Mouse (Mus musculus) kidney, postnatal 25 days (tissue): Measurements from ENCODE around the gene Ltb4r2.

ENCODE experiments used
- DNase-seq, 2 experiments: peaks; one replicate each; pipeline ENCODE4 v3.0.0; 2021; ENCODE audit warnings: mixed read lengths in 2 of 2

Gene Ltb4r2

GRCm38 (mm10) chr14:55737086-55737687, 24.0 kb upstream of the Ltb4r2 start:
- peak; percentile 61 to 69 for DNase-seq

- DNase-seq = peak; percentile 88 to 92
These were observed 17.5 kb upstream of the Ltb4r2 start for GRCm38 (mm10) chr14:55743711-55744110.

- peak; percentile 87 to 95 for DNase-seq
These were observed 15.9 kb upstream of the Ltb4r2 start, which contains the start of the genes Dhrs1 and Nop9 for GRCm38 (mm10) chr14:55745180-55745860. Gene Dhrs1 (minus strand): TSS chr14:55745690. Gene Nop9 (plus strand): TSS chr14:55745693.

- no peak for DNase-seq
These were observed 15.4 kb upstream of the Ltb4r2 start for GRCm38 (mm10) chr14:55745861-55746237.

DNA sequence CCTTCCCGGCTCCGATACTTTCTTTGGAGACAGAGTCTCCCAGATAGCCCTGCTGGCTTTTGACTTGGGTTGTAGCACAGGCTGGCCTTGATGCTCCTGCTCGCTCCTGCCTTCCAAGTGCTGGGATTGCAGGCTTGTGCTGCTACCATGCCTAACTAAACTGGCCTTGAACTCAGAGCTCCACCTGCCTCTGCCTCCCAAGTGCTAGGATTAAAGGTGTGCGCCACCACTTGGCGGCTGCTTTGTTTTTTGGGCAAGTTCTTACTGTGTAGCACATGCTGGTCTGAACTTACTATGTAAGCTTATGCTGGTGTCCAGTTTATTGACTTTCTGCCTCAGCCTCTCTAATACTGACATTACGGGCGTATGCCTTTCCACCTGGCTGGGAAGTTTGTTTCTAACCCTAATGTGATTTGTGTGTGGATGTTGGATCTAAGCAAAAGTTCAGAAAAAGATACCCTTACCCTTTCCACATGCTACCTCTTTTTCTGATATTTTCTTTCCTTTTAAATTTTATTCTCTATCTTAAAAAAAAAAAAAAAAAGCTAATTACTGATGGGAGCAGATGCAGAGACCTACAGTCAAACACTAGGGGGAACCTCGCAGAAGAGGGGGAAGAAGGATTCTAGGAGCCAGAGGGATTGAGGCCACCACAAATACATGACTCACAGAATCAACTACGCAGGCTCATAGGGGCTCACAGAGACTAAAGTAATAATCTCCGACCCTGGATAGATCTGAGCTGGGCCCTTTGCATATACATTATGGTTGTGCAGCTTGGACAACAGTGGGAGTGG, 14.0 kb upstream of the Ltb4r2 start:
- DNase-seq = no peak

GRCm38 (mm10) chr14:55757566-55757965, 3.7 kb upstream of the Ltb4r2 start:
- DNase-seq = no peak

GRCm38 (mm10) chr14:55758363-55758784, 2.9 kb upstream of the Ltb4r2 start, which contains the start of gene Cideb:
Gene Cideb (minus strand): TSS chr14:55758458.
- DNase-seq = peak; percentile 76 to 87

GRCm38 (mm10) chr14:55760156-55760555, 1.1 kb upstream of the Ltb4r2 start:
- peak; percentile 91 to 96 for DNase-seq

DNA sequence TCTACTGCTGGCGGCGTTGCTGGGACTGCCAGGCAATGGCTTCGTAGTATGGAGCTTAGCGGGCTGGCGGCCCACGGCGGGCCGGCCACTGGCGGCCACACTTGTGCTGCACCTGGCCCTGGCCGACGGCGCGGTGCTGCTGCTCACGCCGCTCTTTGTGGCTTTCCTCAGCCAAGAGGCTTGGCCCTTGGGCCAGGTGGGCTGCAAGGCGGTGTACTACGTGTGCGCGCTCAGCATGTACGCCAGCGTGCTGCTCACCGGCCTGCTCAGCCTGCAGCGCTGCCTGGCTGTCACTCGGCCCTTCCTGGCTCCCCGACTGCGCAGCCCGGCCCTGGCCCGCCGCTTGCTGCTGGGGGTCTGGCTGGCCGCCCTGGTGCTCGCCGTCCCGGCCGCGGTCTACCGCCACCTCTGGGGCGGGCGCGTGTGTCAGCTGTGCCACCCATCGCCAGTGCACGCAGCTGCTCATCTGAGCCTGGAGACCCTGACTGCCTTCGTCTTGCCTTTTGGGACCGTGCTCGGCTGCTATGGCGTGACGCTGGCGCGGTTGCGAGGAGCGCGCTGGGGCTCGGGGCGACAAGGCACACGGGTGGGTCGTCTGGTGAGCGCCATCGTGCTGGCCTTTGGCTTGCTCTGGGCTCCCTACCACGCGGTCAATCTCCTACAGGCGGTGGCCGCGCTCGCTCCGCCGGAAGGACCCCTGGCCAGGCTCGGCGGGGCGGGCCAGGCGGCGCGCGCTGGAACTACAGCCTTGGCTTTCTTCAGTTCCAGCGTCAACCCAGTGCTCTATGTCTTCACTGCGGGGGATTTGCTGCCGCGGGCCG, 983 bp downstream of the Ltb4r2 start:
- peak; percentile 41 to 74 for DNase-seq

DNA sequence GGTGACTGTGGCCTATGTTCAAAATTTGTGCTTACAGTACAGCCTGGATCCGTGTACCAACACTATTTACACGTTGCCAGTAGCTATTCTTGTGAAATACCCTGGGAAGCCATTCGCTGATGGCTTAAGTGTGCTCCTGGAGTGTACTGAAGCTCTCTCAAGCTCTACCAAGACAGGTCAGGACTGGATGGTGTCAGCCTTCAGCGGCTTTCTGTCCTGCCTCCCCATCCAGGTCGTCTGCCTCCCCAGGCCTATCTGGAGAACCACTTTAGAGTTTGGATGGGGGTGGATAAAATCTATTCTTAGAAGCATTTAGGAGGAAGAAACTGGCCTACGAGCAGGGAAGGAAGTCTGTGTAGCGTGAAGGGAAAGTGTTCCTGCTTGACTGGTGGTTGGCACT, 1.9 kb downstream of the Ltb4r2 start:
- no peak for DNase-seq

- DNase-seq = no peak
These were observed 4.5 kb downstream of the Ltb4r2 start, which contains the start of gene Ltb4r1 for GRCm38 (mm10) chr14:55765696-55766095. Gene Ltb4r1 (plus strand): TSS chr14:55765962.

DNA sequence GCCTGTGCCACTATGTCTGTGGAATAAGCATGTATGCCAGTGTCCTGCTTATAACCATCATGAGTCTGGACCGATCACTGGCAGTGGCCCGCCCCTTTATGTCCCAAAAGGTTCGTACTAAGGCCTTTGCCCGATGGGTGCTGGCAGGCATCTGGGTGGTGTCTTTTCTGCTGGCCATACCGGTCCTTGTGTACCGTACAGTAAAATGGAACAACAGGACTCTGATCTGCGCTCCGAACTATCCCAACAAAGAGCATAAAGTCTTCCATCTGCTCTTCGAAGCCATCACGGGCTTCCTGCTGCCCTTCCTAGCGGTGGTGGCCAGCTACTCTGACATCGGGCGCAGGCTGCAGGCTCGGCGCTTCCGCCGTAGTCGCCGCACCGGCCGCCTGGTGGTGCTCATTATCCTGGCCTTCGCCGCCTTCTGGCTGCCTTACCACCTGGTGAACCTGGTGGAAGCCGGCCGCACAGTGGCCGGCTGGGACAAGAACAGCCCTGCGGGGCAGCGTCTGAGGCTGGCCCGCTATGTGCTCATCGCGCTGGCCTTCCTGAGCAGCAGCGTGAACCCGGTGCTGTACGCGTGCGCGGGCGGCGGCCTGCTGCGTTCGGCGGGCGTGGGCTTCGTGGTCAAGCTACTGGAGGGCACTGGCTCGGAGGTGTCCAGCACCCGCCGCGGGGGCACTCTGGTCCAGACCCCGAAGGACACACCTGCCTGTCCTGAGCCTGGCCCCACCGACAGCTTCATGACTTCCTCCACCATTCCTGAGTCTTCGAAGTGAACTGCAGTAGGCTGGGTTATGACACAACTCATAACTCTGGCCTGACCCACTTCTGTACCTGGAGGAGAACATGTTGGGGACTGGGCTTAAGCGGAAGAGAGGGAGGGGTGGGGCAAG, 6.5 kb downstream of the Ltb4r2 start:
- peak; percentile 76 to 87 for DNase-seq

DNA sequence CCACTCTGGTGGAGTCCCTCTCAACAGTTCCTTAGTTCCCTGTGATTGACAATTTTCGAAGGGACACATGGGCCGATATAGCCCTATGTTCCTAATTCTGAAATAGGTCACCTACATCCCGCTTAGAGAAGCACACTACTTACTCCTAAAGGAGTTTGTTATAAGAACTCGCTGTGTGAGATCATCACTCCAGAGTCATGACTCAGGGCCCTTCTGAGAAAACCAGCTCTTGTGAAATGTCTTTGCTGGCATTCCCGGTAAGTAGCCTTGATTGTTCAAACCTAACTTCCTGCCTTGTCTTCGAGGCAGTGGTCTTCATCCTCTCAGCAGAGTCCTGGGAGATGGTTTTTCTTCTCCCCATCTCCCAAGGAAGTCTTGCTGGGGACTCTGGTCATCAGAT, 7.3 kb downstream of the Ltb4r2 start:
- no peak for DNase-seq

DNA sequence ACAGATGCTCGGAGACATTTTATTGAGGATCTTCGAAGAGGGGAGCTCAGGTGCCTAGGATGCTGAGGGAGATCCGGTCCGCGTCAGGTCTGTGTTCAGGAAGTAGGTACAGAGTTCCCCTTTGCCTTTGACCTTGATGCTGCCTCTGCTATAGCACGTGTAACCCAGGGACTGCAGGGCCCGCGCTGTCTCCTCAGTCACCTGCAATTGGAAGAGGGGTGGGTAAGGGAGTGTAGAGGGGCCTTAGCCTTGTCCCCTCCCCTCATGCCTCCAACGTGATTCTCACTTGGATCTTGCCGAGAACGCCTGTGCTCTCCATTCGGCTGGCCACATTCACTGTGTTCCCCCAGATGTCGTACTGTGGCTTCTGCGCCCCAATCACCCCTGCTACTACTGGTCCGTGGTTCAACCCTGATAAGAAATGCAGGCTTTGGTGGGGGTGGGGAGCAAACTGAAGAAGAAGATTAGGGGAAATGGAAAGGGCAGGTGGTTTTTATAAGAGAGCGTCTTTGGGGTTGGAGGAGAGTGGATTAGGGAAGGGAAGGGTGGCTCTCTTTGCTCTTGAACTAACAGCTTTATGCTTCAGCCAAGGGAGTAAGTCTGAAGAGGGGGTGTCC, 8.0 kb downstream of the Ltb4r2 start:
- DNase-seq = no peak

DNA sequence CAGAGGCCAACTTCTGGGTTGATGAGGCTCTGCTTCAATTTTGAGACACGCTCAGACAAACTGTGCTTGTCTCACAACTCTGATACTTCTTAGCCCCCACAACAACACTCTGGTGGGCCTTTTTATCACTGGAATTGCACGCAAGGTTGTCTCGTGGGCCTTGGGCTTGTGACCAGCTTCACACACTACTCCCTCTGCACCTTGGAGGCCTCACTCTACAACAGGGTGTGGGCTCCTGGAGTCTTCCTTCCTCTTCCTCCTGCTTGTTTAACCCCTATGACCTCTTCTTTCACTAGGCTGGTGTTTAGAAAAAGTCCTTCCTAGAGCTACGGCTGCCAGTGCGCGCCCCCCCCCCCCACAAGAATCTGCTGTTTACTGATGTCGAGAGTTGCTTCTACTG, 15.5 kb downstream of the Ltb4r2 start:
- DNase-seq = peak in 1 of 2 experiments; percentile 29

GRCm38 (mm10) chr14:55777176-55777575, 15.9 kb downstream of the Ltb4r2 start:
- peak in 1 of 2 experiments; percentile 9 for DNase-seq

DNA sequence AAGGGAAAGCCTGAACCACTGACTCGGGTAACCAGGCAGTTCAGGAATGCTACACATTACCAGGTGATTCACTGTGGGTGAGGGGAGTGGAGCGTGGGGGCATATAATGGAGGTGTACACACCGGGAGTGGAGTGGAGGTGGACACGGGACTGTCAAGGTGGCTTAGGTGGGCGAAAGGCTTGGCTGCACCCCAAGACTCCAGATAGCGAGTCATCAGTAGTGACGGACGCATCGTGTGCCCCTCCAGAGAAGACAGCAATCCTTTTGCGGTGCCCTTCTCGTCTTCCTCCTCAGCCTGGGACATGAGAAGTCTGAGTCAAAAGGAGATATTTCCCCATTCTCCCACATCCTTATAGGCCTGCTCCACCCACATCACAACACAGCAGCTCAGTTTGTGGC, 16.6 kb downstream of the Ltb4r2 start:
- DNase-seq = peak in 1 of 2 experiments; percentile 31

DNA sequence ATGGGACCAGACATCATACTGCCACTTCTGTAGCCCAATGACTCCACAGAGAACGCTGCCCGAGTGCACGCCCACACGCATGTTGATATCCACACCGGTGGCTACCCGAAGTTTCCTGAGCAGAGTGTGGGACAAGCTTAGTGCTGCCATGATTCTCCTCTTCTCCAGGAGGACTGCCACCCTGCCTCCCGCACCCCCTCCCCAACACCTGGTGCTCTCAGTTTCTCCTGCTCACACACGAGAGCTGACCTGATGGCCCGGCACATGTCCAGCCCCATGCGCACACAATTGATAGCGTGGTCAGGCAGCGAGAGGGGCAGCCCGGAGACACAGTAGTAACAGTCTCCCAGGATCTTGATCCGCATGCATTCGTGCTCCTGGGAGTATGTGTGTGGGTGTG, 17.5 kb downstream of the Ltb4r2 start:
- peak in 1 of 2 experiments; percentile 23 for DNase-seq

DNA sequence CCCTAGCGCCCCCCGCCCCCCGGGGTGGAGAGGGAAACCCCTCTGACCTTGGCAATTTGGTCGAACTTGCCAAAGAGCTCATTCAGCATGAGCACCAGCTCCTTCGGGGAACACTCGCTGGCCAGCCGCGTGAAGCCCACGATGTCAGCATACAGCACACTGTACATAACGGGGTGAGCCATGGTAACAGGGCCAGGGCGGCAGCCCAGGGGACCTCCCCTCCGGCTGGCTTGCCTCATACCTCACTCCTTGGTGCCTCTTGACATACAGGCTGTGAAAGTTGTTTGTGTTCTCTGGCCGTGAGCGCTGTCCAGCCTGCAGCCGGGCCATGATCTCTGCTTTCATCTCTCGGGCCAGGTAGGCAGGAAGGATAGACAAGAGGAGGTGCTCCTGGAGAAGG, 18.4 kb downstream of the Ltb4r2 start:
- peak in 1 of 2 experiments; percentile 31 for DNase-seq

DNA sequence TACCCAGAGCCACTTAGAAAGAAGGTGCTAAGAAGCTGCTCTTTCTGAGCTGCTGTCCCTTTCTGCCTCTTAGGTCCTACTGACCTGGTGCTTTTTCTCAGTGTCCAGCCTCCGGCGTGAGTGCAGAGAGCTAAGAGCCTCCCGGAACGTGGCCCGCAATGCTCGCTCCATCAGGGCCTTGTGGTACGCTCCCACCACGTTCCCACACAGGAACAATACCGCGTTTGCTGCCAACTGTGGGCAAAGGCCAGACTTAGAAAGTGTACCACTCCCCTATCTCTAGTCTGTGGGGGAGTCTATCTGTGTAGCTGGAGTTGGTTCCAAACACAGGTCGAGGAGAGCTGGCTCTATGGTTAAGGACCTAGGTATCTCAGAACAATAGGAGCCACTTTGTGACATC, 19.5 kb downstream of the Ltb4r2 start:
- no peak for DNase-seq

GRCm38 (mm10) chr14:55781310-55781709, 20.1 kb downstream of the Ltb4r2 start:
- DNase-seq = peak; percentile 69 to 79
